Mouse (Mus musculus) cortical plate, adult 2 months (tissue): ENCODE results near the gene AC131692.1.
"Not testable (repeated sequence)": the region's sequence is repeated elsewhere in the genome, so short reads cannot be mapped to it uniquely, and the experiment has no call there.

ENCODE experiments used
- CTCF ChIP-seq: fragments of 200-500 bp; IDR thresholded peaks from 2 replicates; pipeline ENCODE4 v1.5.1; 2011; ENCODE audit warnings: mild to moderate bottlenecking, control low read depth, low read length; ENCODE audit not compliant: insufficient read depth; ENCODE audit errors: extremely low read depth
- POLR2A ChIP-seq: fragments of 200-500 bp; IDR thresholded peaks from 2 replicates; pipeline ENCODE4 v1.6.1; 2011; ENCODE audit warnings: mild to moderate bottlenecking, low read length, control low read depth; ENCODE audit not compliant: insufficient read depth; ENCODE audit errors: extremely low read depth

DNA sequence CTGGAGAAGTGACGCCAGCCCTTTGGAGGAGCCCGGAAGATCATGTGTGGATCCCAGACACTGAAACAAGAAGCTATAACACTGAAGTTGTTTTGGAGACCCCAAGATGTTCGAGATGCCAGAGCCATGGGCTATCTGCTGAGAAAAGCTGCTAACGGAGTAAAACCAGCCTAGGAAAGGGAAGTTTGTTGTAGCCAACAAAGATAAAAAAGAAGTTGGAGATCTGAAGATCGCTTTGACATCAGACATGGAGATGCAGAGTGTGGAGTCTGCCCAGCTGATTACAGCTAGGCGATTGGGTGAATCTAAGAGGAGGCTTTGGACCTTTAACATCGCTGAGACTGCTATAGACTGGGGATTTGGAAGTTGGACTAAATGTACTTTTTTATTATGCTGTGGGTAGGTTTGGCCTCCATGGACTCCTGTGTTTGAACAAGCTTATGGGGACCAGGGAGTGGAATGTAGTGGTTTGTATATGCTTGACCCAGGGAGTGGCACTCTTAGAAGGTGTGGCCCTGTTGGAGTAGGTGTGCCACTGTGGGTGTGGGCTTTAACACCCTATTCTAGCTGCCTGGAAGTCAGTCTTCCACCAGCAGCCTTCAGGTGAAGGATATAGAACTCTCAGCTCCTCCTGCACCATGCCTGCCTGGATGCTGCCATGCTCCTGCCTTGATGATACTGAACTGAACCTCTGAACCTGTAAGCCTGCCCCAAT, 36.4 kb downstream of the AC131692.1 start:
- not testable (repeated sequence) for TF ChIP-seq CTCF, POLR2A
